Mouse (Mus musculus): Measurements from ENCODE around the gene Olfr99. TPM values are rescaled to one million over a fixed set of nuclear protein-coding genes. Genes with fewer than 3 reads are reported as not detected.
"Not testable (repeated sequence)": the region's sequence is repeated elsewhere in the genome, so short reads cannot be mapped to it uniquely, and the experiment has no call there.

Gene Olfr99
- total RNA-seq (2021) = not detected

- intact Hi-C loops (cut with DNase I) = no loop called here
- DNase-seq = no peak
Observed at GRCm38 (mm10) chr17:37283360-37283759, at the start of gene Olfr99. Gene Olfr99, minus strand, starts transcription at chr17:37283460.

- intact Hi-C loops (cut with DNase I) = no loop called here
- no peak for DNase-seq
Observed at GRCm38 (mm10) chr17:37316954-37317353, 33.7 kb upstream of the Olfr99 start, which contains the start of gene Olfr102. Gene Olfr102, minus strand, starts transcription at chr17:37317054.

- no peak for DNase-seq
- intact Hi-C loops (cut with DNase I) = no loop called here
Observed at GRCm38 (mm10) chr17:37310146-37310699, 27.0 kb upstream of the Olfr99 start.

- intact Hi-C loops (cut with DNase I) = no loop called here
- no peak for DNase-seq
Observed at GRCm38 (mm10) chr17:37308483-37308882, 25.2 kb upstream of the Olfr99 start.

- DNase-seq = no peak
Observed at GRCm38 (mm10) chr17:37304213-37304612, 21.0 kb upstream of the Olfr99 start, which contains the start of gene Olfr101. Gene Olfr101, minus strand, starts transcription at chr17:37304313.

GRCm38 (mm10) chr17:37280331-37280730 is 2.9 kb downstream of the Olfr99 start:
- intact Hi-C loops (cut with DNase I) = no loop called here
- DNase-seq = no peak

More at GRCm38 (mm10) chr17:37304213-37304612, 21.0 kb upstream of the Olfr99 start, which contains the start of gene Olfr101:
- intact Hi-C loops (cut with DNase I) = no loop called here

- intact Hi-C loops (cut with DNase I) = no loop called here
Observed at GRCm38 (mm10) chr17:37276573-37276972, 6.7 kb downstream of the Olfr99 start.

GRCm38 (mm10) chr17:37275626-37276248 is 7.5 kb downstream of the Olfr99 start:
- intact Hi-C loops (cut with DNase I) = no loop called here
- DNase-seq = no peak

More at GRCm38 (mm10) chr17:37276573-37276972, 6.7 kb downstream of the Olfr99 start:
- DNase-seq = no peak

GRCm38 (mm10) chr17:37270702-37271092 is 12.6 kb downstream of the Olfr99 start:
- intact Hi-C loops (cut with DNase I) = no loop called here
- no peak for DNase-seq

GRCm38 (mm10) chr17:37270058-37270701 is 13.1 kb downstream of the Olfr99 start, which contains the start of gene H2-M3:
Gene H2-M3, plus strand, starts transcription at chr17:37270220.
- DNase-seq = peak; percentile 77
- intact Hi-C loops (cut with DNase I) = no loop called here

GRCm38 (mm10) chr17:37263626-37264025 is 19.6 kb downstream of the Olfr99 start, which contains the start of gene Olfr98:
Gene Olfr98, minus strand, starts transcription at chr17:37263749.
- DNase-seq = no peak
- intact Hi-C loops (cut with DNase I) = no loop called here

- intact Hi-C loops (cut with DNase I) = no loop called here
- peak; percentile 3 for DNase-seq
Observed at GRCm38 (mm10) chr17:37250544-37250943, 32.7 kb downstream of the Olfr99 start.

GRCm38 (mm10) chr17:37249460-37249859 is 33.8 kb downstream of the Olfr99 start:
- DNase-seq = no peak
- intact Hi-C loops (cut with DNase I) = no loop called here

- intact Hi-C loops (cut with DNase I) = no loop called here
- DNase-seq = peak; percentile 10
Observed at GRCm38 (mm10) chr17:37246715-37247114, 36.5 kb downstream of the Olfr99 start.

- intact Hi-C loops (cut with DNase I) = no loop called here
- DNase-seq = no peak
Observed at GRCm38 (mm10) chr17:37242198-37242597, 41.1 kb downstream of the Olfr99 start.

GRCm38 (mm10) chr17:37237230-37237629 is 46.0 kb downstream of the Olfr99 start, which contains the start of gene Olfr97:
Gene Olfr97, minus strand, starts transcription at chr17:37237330.
- DNase-seq; intact Hi-C loops (cut with DNase I): not testable (repeated sequence)

Other genes starting within 250 kb of the Olfr99 start
- 100 to 1,000 TPM; 430 to 482 TPM for gene Gabbr1, start 237.5 kb downstream of the Olfr99 start, total RNA-seq (2021)
- not detected for gene Olfr90, start 195.0 kb downstream of the Olfr99 start, total RNA-seq (2021)
- gene Olfr91, start 185.2 kb downstream of the Olfr99 start, total RNA-seq (2021) = not detected
- not detected for gene Olfr92, start 163.4 kb downstream of the Olfr99 start, total RNA-seq (2021)
- gene Olfr93, start 122.0 kb downstream of the Olfr99 start, total RNA-seq (2021) = not detected
- gene Ubd, start 89.6 kb downstream of the Olfr99 start, total RNA-seq (2021) = not detected
- not detected for gene Olfr94, start 82.5 kb downstream of the Olfr99 start, total RNA-seq (2021)
- gene Olfr95, start 70.3 kb downstream of the Olfr99 start, total RNA-seq (2021) = not detected
- gene Olfr96, start 63.3 kb downstream of the Olfr99 start, total RNA-seq (2021) = not detected
- gene Olfr97, start 46.1 kb downstream of the Olfr99 start, total RNA-seq (2021) = not detected
- not detected for gene Olfr98, start 19.7 kb downstream of the Olfr99 start, total RNA-seq (2021)
- 1 to 10 TPM; 1.6 to 1.7 TPM for gene H2-M3, start 13.2 kb downstream of the Olfr99 start, total RNA-seq (2021)
- not detected for gene Olfr101, start 20.9 kb upstream of the Olfr99 start, total RNA-seq (2021)
- not detected for gene Olfr102, start 33.6 kb upstream of the Olfr99 start, total RNA-seq (2021)
- gene Olfr103, start 56.2 kb upstream of the Olfr99 start, total RNA-seq (2021) = not detected
- gene Olfr104-ps, start 76.1 kb upstream of the Olfr99 start, total RNA-seq (2021) = not detected
- not detected for gene Olfr105-ps, start 95.6 kb upstream of the Olfr99 start, total RNA-seq (2021)
- not detected for gene Olfr106-ps, start 106.9 kb upstream of the Olfr99 start, total RNA-seq (2021)
- gene Olfr107, start 115.8 kb upstream of the Olfr99 start, total RNA-seq (2021) = not detected
- gene Olfr108, start 162.0 kb upstream of the Olfr99 start, total RNA-seq (2021) = not detected
- gene Olfr109, start 175.5 kb upstream of the Olfr99 start, total RNA-seq (2021) = not detected
- not detected for gene H2-M2, start 200.1 kb upstream of the Olfr99 start, total RNA-seq (2021)
- not detected for gene Olfr110, start 209.0 kb upstream of the Olfr99 start, total RNA-seq (2021)
- under 1 TPM in 1 of 2 experiments, not detected in 1; 0.18 TPM for gene Olfr111, start 224.6 kb upstream of the Olfr99 start, total RNA-seq (2021)